Mouse (Mus musculus) lung, embryonic 16.5 days (tissue): ENCODE results near the gene Osbpl5. TPM values are rescaled to one million over a fixed set of nuclear protein-coding genes. Genes with fewer than 3 reads are reported as not detected.

Experiments used
- ATAC-seq: fragments of 200-750 bp; cut with Nextera tagmentation; 2 replicates; pipeline ENCODE4 v1.8.0; 2017; ENCODE audit warnings: low read depth, mild to moderate bottlenecking, moderate library complexity
- H3K27ac ChIP-seq: fragments of 300-500 bp; sonication (generic); 2 replicates; pipeline ENCODE4 v1.5.1; 2014; ENCODE audit warnings: mild to moderate bottlenecking, control low read depth, low read length
- H3K27me3 ChIP-seq: fragments of 300-500 bp; sonication (generic); 2 replicates; pipeline ENCODE4 v1.6.1; 2014; ENCODE audit warnings: low read depth, low read length, mixed read lengths; ENCODE audit not compliant: control insufficient read depth, insufficient read depth
- H3K36me3 ChIP-seq: fragments of 300-500 bp; sonication (generic); 2 replicates; pipeline ENCODE4 v1.6.1; 2014; ENCODE audit warnings: low read length; ENCODE audit not compliant: control insufficient read depth, insufficient read depth
- H3K4me1 ChIP-seq: fragments of 300-500 bp; sonication (generic); replicated peaks from 2 replicates; pipeline ENCODE4 v1.6.1; 2014; ENCODE audit warnings: low read length, mixed read lengths; ENCODE audit not compliant: control insufficient read depth, insufficient read depth
- H3K4me2 ChIP-seq: fragments of 300-500 bp; sonication (generic); 2 replicates; pipeline ENCODE4 v1.6.1; 2014; ENCODE audit warnings: low read depth, low read length, control low read depth
- H3K4me3 ChIP-seq: fragments of 300-500 bp; sonication (generic); 2 replicates; pipeline ENCODE4 v1.5.1; 2014; ENCODE audit warnings: mild to moderate bottlenecking, low read length, control low read depth
- H3K9ac ChIP-seq: fragments of 300-500 bp; sonication (generic); 2 replicates; pipeline ENCODE4 v1.6.1; 2014; ENCODE audit warnings: low read length, control low read depth
- H3K9me3 ChIP-seq: fragments of 300-500 bp; sonication (generic); 2 replicates; pipeline ENCODE4 v1.6.1; 2016; ENCODE audit warnings: low read length; ENCODE audit not compliant: control insufficient read depth
- WGBS: fragments of 180-500 bp; shearing (Covaris S2); extraction: QIAGEN DNeasy Blood & Tissue Kit; methylation state at CpG from one replicate; pipeline ENCODE4 v1.1.7; 2014; 5-methylcytosine and 5-hydroxymethylcytosine counted together
- polyA plus RNA-seq: library from polyadenylated mRNA; unstranded; fragments of >200 nt; fragmentation: Nextera tagmentation; extraction: Ambion mirVana; gene quantifications from 2 replicates; pipeline ENCODE4 v1.2.1, GENCODE M21; 2015

Gene Osbpl5
- 45.5 and 48.3 TPM in 2 replicates for polyA plus RNA-seq

DNA sequence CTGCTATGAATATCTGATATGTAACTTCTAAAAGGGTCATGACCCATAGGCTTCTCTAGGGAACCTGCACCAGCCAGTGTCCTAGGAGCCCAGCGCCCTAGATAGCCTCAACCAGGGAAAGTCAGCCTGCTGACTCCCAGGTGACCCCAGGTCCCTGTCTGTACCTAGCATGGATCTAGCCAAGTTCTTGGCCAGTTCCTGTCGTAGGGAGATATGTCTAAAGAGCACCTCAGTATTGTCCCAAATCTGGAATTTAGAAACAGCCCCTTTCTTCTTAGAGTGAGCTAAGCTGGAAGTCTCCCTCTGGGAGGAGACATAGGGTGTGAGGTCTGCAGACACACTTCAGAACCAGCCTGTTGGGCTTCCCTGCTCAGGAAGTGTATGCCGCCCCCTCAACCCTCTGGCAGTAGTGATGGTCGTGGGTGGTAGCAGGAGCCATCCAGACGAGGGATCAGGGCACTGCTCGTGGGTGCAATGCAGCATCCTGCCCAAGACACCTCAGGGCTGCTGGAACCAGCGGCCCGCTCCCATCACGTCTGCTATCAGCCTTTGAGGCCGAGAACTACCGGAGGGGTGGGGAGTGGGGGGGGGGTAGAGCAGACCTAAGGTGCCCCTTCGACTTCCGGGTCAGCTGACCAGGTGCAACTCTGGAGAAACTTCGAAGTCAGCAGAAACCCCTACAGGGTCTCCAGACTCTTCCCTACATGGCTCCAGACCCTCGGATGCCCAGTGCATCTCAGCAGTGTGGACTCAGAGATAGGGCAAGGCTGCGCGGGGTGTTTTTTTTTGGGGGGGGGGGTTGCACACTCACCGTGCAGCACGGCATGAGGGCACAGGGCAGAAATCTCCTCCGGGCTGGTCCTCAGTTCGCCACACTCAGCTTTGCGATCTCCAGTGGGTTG, at the start of gene Osbpl5:
Osbpl5 (minus strand) TSS at position 861 of the 902 bp plus-strand sequence.
- Histone ChIP-seq H3K4me2 (peak within 1 kb of the TSS; percentile 78), H3K36me3 (no peaks in the 10 kb centered on the region), H3K9ac (peak within 1 kb of the TSS; percentile 53), H3K4me1 (peaks cover 11% of the 10 kb centered on the region), H3K4me3 (peak within 1 kb of the TSS; percentile 46), H3K27ac (no peak within 1 kb of the TSS), H3K27me3 (no peaks in the 10 kb centered on the region; the same call in 1 of the 2 replicates), H3K9me3 (no peaks in the 10 kb centered on the region)
- 22% methylated on average over 20 of the region's 22 CpGs for WGBS
- ATAC-seq, result no peak

DNA sequence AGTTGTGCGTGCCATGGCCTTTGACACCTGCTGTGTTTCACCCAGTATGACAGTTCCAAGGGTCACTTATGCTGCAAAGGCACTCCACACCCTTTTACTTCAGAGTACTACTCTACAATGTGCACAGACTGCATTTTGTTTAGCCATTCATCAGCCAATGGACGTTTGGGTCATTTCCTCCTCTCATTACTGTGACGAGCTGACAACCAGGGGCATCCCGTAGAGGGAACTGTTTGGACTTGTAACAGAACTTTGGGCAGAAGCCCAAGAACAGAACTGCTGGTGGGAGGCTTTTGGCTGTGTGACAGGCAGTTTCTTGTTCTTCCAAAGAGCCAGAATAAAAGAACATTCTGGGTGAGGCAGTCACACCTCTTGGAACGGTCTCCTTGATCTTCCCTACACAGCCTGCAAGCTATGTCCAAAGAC, 48.4 kb upstream of the Osbpl5 start:
- H3K4me2 ChIP-seq, result no peak overlapping the region
- H3K9ac ChIP-seq, result no peak overlapping the region
- peak; percentile 77 for ATAC-seq
- H3K4me1 ChIP-seq, result no peaks in the 10 kb centered on the region; the same call in 1 of the 2 replicates
- H3K27me3 ChIP-seq, result no peaks in the 10 kb centered on the region
- H3K36me3 ChIP-seq, result peaks cover 29% of the 10 kb centered on the region
- no peaks in the 10 kb centered on the region for H3K9me3 ChIP-seq
- WGBS, result 52% methylated on average over 5 of the region's 5 CpGs
- no peak overlapping the region for H3K27ac ChIP-seq
- no peak overlapping the region for H3K4me3 ChIP-seq

DNA sequence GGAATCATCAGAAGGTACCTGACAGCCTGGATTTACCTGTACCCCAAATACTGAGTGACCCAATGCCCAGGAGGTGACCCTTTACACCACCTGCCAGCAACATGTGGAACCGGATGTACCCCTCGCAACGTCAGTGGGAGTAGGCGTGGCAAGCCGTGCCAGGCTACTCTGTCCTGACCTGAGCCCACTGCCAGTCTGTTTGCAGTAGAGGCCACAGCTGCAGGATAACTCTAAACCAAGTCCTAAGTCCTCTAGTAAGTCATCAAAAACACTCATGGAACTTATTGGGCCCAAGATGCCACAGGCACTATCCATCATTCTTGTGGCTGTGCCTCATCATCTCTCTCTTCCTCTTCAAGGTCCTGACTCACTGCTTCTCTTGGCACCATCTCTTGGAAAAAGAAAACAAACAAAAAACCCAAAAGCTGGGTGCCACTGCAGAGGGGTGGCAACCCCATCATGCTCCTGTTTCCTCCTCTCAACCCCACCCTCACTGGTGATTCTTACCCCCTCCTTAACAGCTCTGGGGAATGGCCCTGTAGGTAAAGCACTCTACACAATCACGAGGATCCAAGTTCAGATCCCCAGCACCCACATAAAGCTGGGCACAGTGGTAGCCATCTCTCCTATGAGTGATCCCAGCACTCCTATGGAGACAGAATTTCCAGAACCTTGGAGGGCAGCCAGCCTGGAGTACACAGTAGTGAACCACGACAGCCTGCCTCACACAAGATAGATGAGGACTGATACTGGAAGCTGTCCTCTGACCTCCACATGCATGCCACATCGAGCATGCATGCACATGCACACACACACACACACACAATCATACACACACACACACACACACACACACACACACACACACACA, 44.6 kb upstream of the Osbpl5 start:
- Histone ChIP-seq H3K9me3 (no peaks in the 10 kb centered on the region), H3K36me3 (peaks cover 18% of the 10 kb centered on the region), H3K9ac (no peak overlapping the region), H3K4me2 (no peak overlapping the region), H3K4me3 (no peak overlapping the region), H3K27ac (no peak overlapping the region), H3K27me3 (no peaks in the 10 kb centered on the region), H3K4me1 (no peaks in the 10 kb centered on the region; the same call in 1 of the 2 replicates)
- no peak for ATAC-seq
- WGBS, result 85% methylated on average over 8 of the region's 8 CpGs

DNA sequence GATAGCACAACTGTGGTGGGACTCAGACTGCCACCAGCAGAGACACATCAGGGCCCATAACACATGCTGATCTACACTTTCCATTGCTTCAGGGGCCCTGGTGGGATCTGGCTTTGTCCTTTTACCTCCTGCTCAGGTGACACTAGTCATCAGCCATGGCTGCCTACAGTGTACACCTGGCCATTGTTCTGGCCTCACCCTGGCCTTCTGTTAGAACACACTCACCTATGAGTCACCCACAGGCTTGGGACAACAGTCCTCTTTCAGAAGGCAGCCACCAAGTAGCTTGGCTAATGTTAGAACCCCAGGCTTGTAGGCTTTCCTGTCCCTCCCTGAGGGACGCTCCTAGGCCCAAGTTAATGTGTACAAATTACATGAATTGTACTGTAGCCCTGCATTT, 44.0 kb upstream of the Osbpl5 start:
- Histone ChIP-seq H3K27me3 (no peaks in the 10 kb centered on the region), H3K9ac (no peak overlapping the region), H3K36me3 (peaks cover 18% of the 10 kb centered on the region), H3K4me1 (no peaks in the 10 kb centered on the region; the same call in 1 of the 2 replicates), H3K9me3 (no peaks in the 10 kb centered on the region), H3K27ac (no peak overlapping the region), H3K4me2 (no peak overlapping the region), H3K4me3 (no peak overlapping the region)
- ATAC-seq, result no peak
- 97% methylated on average over 1 of the region's 1 CpGs for WGBS

DNA sequence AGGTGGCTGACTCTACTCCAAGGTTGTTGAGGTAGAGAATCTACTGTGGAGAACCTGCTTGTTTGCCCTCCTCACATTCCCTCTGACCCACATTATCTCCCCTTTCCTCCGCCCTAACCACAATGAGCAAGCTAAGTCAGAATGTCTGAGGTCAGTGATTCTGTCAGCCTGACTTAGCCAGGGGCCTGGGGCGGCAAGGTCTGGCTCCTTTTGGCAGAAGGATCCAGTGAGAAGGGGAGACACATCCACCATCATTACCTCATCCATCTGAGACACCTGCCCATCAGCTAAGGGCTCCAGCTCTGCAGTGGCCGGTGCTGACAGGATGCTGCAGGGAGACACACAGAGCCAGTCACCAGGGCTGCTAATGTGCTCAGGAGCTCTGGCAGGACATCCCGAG, 42.0 kb upstream of the Osbpl5 start:
- H3K36me3 ChIP-seq, result peaks cover 16% of the 10 kb centered on the region
- no peaks in the 10 kb centered on the region for H3K27me3 ChIP-seq
- no peak overlapping the region for H3K9ac ChIP-seq
- H3K9me3 ChIP-seq, result no peaks in the 10 kb centered on the region
- no peak for ATAC-seq
- H3K4me3 ChIP-seq, result no peak overlapping the region
- H3K4me2 ChIP-seq, result no peak overlapping the region
- H3K27ac ChIP-seq, result no peak overlapping the region
- H3K4me1 ChIP-seq, result no peaks in the 10 kb centered on the region
- 73% methylated on average over 4 of the region's 4 CpGs for WGBS

DNA sequence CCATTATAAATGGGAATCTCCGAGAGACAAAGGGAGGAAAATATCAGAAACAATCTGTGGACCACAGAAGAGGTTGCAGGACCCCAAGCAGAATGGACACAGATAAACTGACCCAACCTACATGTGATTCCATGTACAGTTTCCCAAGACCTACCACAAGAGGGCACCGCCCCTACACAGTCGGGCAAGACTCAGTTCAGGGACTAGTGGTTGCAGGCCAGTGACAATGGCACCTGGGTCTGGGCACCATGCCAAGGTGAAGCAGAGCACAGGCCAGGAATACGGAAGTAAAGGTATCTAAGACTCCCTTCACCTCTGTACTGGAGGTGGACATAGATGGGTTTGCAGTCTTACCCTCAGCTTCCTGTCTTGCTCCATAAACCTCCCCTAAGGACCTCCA, 36.3 kb upstream of the Osbpl5 start:
- 36% methylated on average over 4 of the region's 4 CpGs for WGBS
- Histone ChIP-seq H3K4me2 (no peak overlapping the region), H3K27ac (no peak overlapping the region), H3K4me3 (no peak overlapping the region), H3K9ac (no peak overlapping the region), H3K27me3 (no peaks in the 10 kb centered on the region), H3K9me3 (peaks cover 3% of the 10 kb centered on the region), H3K36me3 (peaks cover 2% of the 10 kb centered on the region), H3K4me1 (no peaks in the 10 kb centered on the region)
- ATAC-seq, result peak; percentile 68

DNA sequence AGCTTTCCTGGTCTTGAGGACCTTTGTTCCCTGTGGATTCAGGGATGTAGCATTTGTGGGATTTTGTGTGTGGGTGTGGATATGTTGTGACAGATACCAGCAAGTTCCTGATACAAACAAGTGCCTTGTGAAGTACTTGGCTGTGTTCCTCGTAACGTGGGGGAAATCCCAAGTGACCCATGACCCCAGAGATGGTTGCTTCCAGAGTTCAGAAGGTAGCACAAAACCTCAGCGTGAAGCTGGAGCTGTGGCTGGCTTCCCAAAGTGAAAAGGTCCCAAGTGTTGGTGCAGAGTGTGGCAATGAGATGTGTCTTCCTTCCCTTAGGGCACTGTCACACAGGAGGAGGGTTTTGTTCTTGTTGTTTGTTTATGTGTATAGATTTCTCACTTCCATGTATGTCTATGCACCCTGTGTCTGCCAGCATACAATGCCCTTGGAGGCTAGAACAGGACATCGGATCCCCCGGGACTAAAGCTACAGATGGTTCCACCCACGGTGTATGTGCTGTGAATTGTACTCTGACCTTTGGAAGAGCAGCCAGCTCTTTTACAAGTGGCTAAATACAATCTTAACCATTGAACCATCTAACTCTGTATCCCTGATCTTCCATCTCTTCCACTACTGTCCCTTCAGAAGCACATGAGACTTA, 35.7 kb upstream of the Osbpl5 start:
- H3K27me3 ChIP-seq, result no peaks in the 10 kb centered on the region
- no peak overlapping the region for H3K4me3 ChIP-seq
- peaks cover 3% of the 10 kb centered on the region for H3K9me3 ChIP-seq
- no peak overlapping the region for H3K27ac ChIP-seq
- no peak overlapping the region for H3K4me2 ChIP-seq
- WGBS, result 71% methylated on average over 6 of the region's 6 CpGs
- H3K9ac ChIP-seq, result no peak overlapping the region
- no peaks in the 10 kb centered on the region; the same call in 1 of the 2 replicates for H3K36me3 ChIP-seq
- no peaks in the 10 kb centered on the region for H3K4me1 ChIP-seq
- ATAC-seq, result no peak

DNA sequence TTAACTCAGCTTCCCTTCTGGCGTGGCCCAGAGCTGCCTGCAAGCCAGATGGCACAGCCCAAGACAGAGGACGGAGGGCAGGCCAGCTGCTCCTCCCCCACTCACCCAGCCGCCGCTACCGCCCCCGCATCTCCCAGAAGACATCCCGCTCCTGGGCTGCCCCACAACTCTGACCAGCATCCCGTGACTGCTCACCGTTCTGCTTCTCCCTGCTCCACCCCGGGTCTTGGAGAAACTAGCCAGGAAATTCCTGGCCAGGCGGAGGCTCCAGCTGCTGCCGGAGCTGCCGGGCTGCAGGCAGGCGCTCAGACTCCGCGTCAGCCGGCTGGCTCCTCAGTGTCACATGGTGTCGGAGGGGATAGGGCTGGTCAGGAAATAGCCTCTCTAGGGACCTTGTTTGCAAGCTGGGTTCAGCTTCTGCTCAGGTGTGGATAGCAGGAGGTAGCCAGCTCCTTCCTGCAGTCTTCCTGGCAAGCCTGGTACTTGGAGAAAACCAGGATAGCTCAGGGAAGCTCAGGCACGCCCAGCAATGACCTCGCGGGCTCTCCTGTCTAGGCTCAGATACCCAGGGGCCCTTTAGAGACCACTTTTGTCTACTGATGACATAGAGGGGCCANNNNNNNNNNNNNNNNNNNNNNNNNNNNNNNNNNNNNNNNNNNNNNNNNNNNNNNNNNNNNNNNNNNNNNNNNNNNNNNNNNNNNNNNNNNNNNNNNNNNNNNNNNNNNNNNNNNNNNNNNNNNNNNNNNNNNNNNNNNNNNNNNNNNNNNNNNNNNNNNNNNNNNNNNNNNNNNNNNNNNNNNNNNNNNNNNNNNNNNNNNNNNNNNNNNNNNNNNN, 27.4 kb upstream of the Osbpl5 start, which contains the start of gene Mrgpre:
Mrgpre (minus strand) TSS at position 505 of the 834 bp plus-strand sequence.
- 3% methylated on average over 20 of the region's 21 CpGs for WGBS

More for the DNA sequence above, 27.4 kb upstream of the Osbpl5 start, which contains the start of gene Mrgpre:
- peak within 1 kb of the TSS; percentile 84 for H3K4me2 ChIP-seq
- peaks cover 18% of the 10 kb centered on the region for H3K4me1 ChIP-seq
- no peaks in the 10 kb centered on the region for H3K9me3 ChIP-seq
- peak within 1 kb of the TSS; percentile 53 for H3K4me3 ChIP-seq
- ATAC-seq, result peak; percentile 90
- no peaks in the 10 kb centered on the region for H3K36me3 ChIP-seq
- peak within 1 kb of the TSS; percentile 65 for H3K9ac ChIP-seq
- no peaks in the 10 kb centered on the region for H3K27me3 ChIP-seq
- H3K27ac ChIP-seq, result peak within 1 kb of the TSS; percentile 57
